Mouse (Mus musculus): ENCODE measurements around the gene Pacrg.

GRCm38 (mm10) chr17:10635470-10635869, 204.6 kb downstream of the Pacrg start:
- TF ChIP-seq CTCF (conservative IDR thresholded peaks at IDR 0.05 in 1 of 2, IDR thresholded peaks at IDR 0.05 in 1 of 2; ENCODE audit: low read depth in 2 of 2, low read length in 2 of 2) (no peak), ZNF384 (IDR thresholded peaks at IDR 0.05; ENCODE audit: low read depth, low read length) (no peak), MAFK (IDR thresholded peaks at IDR 0.05; ENCODE audit: insufficient replicate concordance, low read length) (no peak), POLR2AphosphoS2 (IDR thresholded peaks at IDR 0.05; ENCODE audit: low read depth, low read length) (no peak)
